Mouse (Mus musculus) midbrain, embryonic 14.5 days (tissue): Measurements from ENCODE around the gene Runx3. TPM values are rescaled to one million over a fixed set of nuclear protein-coding genes. Genes with fewer than 3 reads are reported as not detected.

Experiments
- ATAC-seq: fragments of 200-750 bp; cut with Nextera tagmentation; 2 replicates; pipeline ENCODE4 v1.8.0; 2017; ENCODE audit warnings: moderate number of reproducible peaks, moderate library complexity; ENCODE audit not compliant: low FRiP score, low TSS enrichment
- DNase-seq: peaks from one replicate; pipeline ENCODE4 v3.0.0-alpha.2; 2015
- H3K27ac ChIP-seq: fragments of 300-500 bp; sonication (generic); replicated peaks from 2 replicates; pipeline ENCODE4 v1.5.1; 2014; ENCODE audit warnings: mild to moderate bottlenecking, low read depth, low read length, moderate library complexity
- H3K27me3 ChIP-seq: fragments of 300-500 bp; sonication (generic); 2 replicates; pipeline ENCODE4 v1.6.1; 2014; ENCODE audit warnings: low read length, control low read depth, mixed read lengths; ENCODE audit not compliant: control insufficient read depth, insufficient read depth
- H3K36me3 ChIP-seq: fragments of 300-500 bp; sonication (generic); 2 replicates; pipeline ENCODE4 v1.6.1; 2014; ENCODE audit warnings: low read length, control low read depth; ENCODE audit not compliant: control insufficient read depth, insufficient read depth
- H3K4me1 ChIP-seq: fragments of 300-500 bp; sonication (generic); 2 replicates; pipeline ENCODE4 v1.6.1; 2014; ENCODE audit warnings: mild to moderate bottlenecking, antibody characterized with exemption, low read length, control low read depth; ENCODE audit not compliant: control insufficient read depth, insufficient read depth
- H3K4me2 ChIP-seq: fragments of 300-500 bp; sonication (generic); 2 replicates; pipeline ENCODE4 v1.6.1; 2014; ENCODE audit warnings: mild to moderate bottlenecking, low read length, moderate library complexity
- H3K4me3 ChIP-seq: fragments of 300-500 bp; sonication (generic); replicated peaks from 2 replicates; pipeline ENCODE4 v1.5.1; 2014; ENCODE audit warnings: low read depth, low read length
- H3K9ac ChIP-seq: fragments of 300-500 bp; sonication (generic); replicated peaks from 2 replicates; pipeline ENCODE4 v1.6.1; 2014; ENCODE audit warnings: mild to moderate bottlenecking, low read length, moderate library complexity
- H3K9me3 ChIP-seq: fragments of 300-500 bp; sonication (generic); 2 replicates; pipeline ENCODE4 v1.6.1; 2016; ENCODE audit warnings: low read length, control low read depth, mixed read lengths; ENCODE audit not compliant: control insufficient read depth
- WGBS: fragments of 180-500 bp; shearing (Covaris S2); extraction: QIAGEN DNeasy Blood & Tissue Kit; methylation state at CpG from one replicate; pipeline ENCODE4 v1.1.7; 2014; 5-methylcytosine and 5-hydroxymethylcytosine counted together
- polyA plus RNA-seq: library from polyadenylated mRNA; unstranded; fragments of >200 nt; fragmentation: Nextera tagmentation; extraction: Ambion mirVana; gene quantifications from 2 replicates; pipeline ENCODE4 v1.2.1, GENCODE M21; 2014

Runx3 gene
- polyA plus RNA-seq, 1 experiment from 2014 or later: not detected

- H3K4me3 ChIP-seq: no peak overlapping the region
- WGBS: 66% methylated on average over 5 of the region's 5 CpGs
- ATAC-seq: no peak
Observed at GRCm38 (mm10) chr4:135103800-135104199, 16.7 kb upstream of the Runx3 start.

DNA sequence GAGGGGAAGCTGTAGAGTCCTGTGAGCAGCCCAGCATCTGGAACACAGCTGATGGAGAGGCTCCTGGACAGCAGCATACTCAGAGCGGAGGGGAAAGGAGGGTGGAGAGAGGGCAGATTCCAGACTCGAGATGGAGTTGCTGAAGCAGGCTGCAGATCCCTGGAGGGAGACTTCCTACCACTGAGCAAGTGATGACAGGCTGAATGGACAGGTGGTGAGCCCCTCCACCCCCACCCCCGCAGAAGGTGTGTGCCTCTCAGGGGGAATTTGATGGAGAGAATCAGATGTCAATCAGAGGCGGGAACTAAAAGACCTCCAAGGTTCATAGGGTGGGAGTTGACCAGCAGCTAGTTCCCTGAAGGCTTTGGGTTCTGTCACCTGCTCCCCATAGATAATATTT lies 13.5 kb upstream of the Runx3 start:
- Histone ChIP-seq H3K9ac (no peak overlapping the region), H3K36me3 (no peaks in the 10 kb centered on the region), H3K4me2 (no peak overlapping the region), H3K9me3 (no peaks in the 10 kb centered on the region; the same call in 1 of the 2 replicates), H3K4me3 (no peak overlapping the region), H3K4me1 (no peaks in the 10 kb centered on the region), H3K27ac (no peak overlapping the region), H3K27me3 (no peaks in the 10 kb centered on the region)
- no peak for DNase-seq
- no peak for ATAC-seq
- 71% methylated on average over 4 of the region's 4 CpGs for WGBS

More at GRCm38 (mm10) chr4:135103800-135104199, 16.7 kb upstream of the Runx3 start:
- Histone ChIP-seq H3K9ac (no peak overlapping the region), H3K4me2 (no peak overlapping the region), H3K9me3 (no peaks in the 10 kb centered on the region), H3K4me1 (no peaks in the 10 kb centered on the region), H3K36me3 (no peaks in the 10 kb centered on the region), H3K27ac (no peak overlapping the region), H3K27me3 (no peaks in the 10 kb centered on the region)
- no peak for DNase-seq

- H3K27ac ChIP-seq: no peak overlapping the region
- no peak overlapping the region for H3K4me2 ChIP-seq
- no peak for DNase-seq
- ATAC-seq: no peak
- no peak overlapping the region for H3K4me3 ChIP-seq
- 88% methylated on average over 3 of the region's 3 CpGs for WGBS
- H3K9me3 ChIP-seq: no peaks in the 10 kb centered on the region; the same call in 1 of the 2 replicates
- H3K36me3 ChIP-seq: no peaks in the 10 kb centered on the region
- H3K9ac ChIP-seq: no peak overlapping the region
- no peaks in the 10 kb centered on the region for H3K27me3 ChIP-seq
- no peaks in the 10 kb centered on the region for H3K4me1 ChIP-seq
Observed at GRCm38 (mm10) chr4:135108666-135109065, 11.8 kb upstream of the Runx3 start.

DNA sequence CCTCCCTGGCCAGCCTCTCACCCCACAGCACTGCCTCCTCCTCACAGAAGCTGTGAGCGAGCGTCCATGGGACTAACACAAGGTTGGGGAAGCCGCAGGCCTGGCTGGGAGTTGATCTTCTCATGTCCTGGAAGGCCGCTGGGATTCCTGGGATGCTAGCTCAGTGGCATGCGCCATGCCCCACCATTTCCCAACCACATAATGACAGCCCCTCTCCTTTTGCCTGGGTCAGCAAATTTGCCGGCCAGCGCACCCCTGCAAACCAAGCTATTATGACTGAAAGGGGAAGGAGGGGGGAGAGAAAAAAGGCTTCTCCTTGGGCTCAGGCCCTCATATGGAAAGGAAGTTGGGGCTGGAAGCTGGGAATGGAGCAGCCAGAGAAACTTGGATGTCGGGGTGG lies 6.8 kb upstream of the Runx3 start:
- no peaks in the 10 kb centered on the region for H3K36me3 ChIP-seq
- 93% methylated on average over 8 of the region's 8 CpGs for WGBS
- H3K4me2 ChIP-seq: no peak overlapping the region
- no peak overlapping the region for H3K4me3 ChIP-seq
- no peak for ATAC-seq
- H3K9me3 ChIP-seq: no peaks in the 10 kb centered on the region; the same call in 1 of the 2 replicates
- no peak overlapping the region for H3K27ac ChIP-seq
- no peaks in the 10 kb centered on the region for H3K4me1 ChIP-seq
- H3K27me3 ChIP-seq: no peaks in the 10 kb centered on the region
- DNase-seq: no peak
- no peak overlapping the region for H3K9ac ChIP-seq

DNA sequence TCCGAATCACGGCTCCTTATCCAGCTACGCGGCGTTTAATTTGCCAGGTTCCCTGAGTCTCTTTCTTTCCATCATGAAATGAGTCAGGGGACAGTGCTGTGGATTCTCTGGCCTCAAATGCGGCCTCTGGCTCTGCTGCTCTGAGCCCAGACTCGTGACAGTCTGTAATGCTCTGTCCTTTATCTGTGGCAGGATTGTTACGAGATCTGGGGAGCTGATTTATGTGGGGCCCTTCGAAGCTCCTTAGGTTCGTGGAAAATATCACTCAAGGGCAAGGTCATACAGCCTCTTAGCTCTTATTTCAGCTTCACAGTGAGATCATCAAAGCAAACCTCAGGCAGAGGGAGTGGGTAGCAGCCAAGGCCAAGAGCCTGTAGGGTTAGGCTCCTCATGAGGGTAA lies 6.2 kb upstream of the Runx3 start:
- no peak overlapping the region for H3K4me3 ChIP-seq
- 87% methylated on average over 10 of the region's 10 CpGs for WGBS
- DNase-seq (no peak), ATAC-seq (no peak)
- H3K36me3 ChIP-seq: no peaks in the 10 kb centered on the region
- no peak overlapping the region for H3K27ac ChIP-seq
- H3K9me3 ChIP-seq: no peaks in the 10 kb centered on the region; the same call in 1 of the 2 replicates
- H3K9ac ChIP-seq: no peak overlapping the region
- H3K4me2 ChIP-seq: no peak overlapping the region
- H3K4me1 ChIP-seq: no peaks in the 10 kb centered on the region
- H3K27me3 ChIP-seq: no peaks in the 10 kb centered on the region

DNA sequence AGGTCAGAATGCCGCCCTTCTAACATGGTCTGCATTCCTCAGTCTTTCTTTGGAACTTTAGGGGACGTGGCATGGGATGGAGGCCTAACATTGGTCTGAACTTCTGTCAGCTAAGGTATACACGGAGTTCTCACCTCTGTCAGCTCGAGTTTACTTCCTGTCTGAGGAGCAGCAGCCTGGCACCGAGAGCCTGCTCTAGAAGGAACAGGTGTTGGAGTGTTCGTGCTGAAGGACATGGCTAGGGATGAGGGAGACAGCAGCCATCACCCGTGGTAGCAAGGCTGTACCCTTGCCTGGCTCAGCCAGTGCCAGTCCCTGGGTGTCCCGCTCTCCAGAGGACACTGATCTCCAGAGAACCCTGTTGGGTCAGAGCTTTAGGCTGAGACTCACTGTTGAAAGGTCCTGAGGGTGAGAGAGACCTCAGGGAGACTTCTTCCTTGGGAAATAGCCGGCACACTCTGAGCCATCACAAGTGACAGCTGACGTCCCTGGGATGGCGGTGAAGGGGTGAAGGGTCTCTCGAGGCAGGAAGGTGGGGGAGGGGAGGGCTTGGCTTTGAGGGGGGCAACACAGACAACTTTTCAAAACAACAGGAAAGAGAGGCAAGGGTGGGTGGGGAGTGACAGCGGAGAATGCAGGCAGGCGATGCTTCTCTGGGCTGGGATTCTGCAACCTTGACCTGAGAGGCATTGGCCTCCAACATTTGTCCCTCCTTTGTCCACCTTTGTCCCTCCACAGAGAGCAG lies 4.9 kb upstream of the Runx3 start:
- Histone ChIP-seq H3K27ac (no peak overlapping the region), H3K9ac (no peak overlapping the region), H3K9me3 (no peaks in the 10 kb centered on the region; the same call in 1 of the 2 replicates), H3K27me3 (no peaks in the 10 kb centered on the region), H3K36me3 (no peaks in the 10 kb centered on the region), H3K4me2 (no peak overlapping the region), H3K4me1 (no peaks in the 10 kb centered on the region), H3K4me3 (no peak overlapping the region)
- 66% methylated on average over 14 of the region's 14 CpGs for WGBS
- ATAC-seq (no peak), DNase-seq (no peak)

- no peak overlapping the region for H3K27ac ChIP-seq
- ATAC-seq: no peak
- H3K27me3 ChIP-seq: no peaks in the 10 kb centered on the region
- no peak overlapping the region for H3K4me3 ChIP-seq
- no peak for DNase-seq
- H3K4me2 ChIP-seq: no peak overlapping the region
- H3K9ac ChIP-seq: no peak overlapping the region
- no peaks in the 10 kb centered on the region for H3K4me1 ChIP-seq
- 65% methylated on average over 5 of the region's 5 CpGs for WGBS
- H3K36me3 ChIP-seq: no peaks in the 10 kb centered on the region
- no peaks in the 10 kb centered on the region; the same call in 1 of the 2 replicates for H3K9me3 ChIP-seq
Observed at GRCm38 (mm10) chr4:135116391-135116790, 4.1 kb upstream of the Runx3 start.

DNA sequence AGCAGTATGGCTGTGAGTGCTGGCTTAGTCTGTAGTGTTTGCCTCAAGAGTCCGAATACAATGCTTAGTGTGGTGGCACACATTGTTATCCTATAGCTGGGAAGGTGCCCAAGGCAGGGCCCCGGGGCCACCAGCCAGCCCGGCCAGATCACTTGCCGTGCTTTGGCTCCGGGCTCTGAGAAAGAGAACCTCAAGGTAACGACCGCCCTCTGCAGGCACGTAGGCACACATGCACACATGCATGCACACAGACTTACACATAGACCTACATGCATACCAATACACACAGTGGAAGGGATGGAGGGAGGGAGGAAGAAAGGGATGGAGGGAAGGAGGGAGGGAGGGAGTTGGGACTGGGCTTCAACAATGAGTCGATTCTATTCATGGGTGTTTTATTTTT lies 2.6 kb upstream of the Runx3 start:
- WGBS: 95% methylated on average over 9 of the region's 9 CpGs
- H3K27ac ChIP-seq: no peak overlapping the region
- H3K4me2 ChIP-seq: no peak overlapping the region
- no peaks in the 10 kb centered on the region for H3K36me3 ChIP-seq
- DNase-seq (no peak), ATAC-seq (no peak)
- H3K9ac ChIP-seq: no peak overlapping the region
- H3K4me3 ChIP-seq: no peak overlapping the region
- no peaks in the 10 kb centered on the region for H3K4me1 ChIP-seq
- no peaks in the 10 kb centered on the region for H3K9me3 ChIP-seq
- H3K27me3 ChIP-seq: no peaks in the 10 kb centered on the region

GRCm38 (mm10) chr4:135118855-135119474 lies 1.5 kb upstream of the Runx3 start:
- WGBS: 94% methylated on average over 12 of the region's 12 CpGs
- ATAC-seq (no peak), DNase-seq (no peak)
- H3K27ac ChIP-seq: no peak overlapping the region
- no peaks in the 10 kb centered on the region for H3K27me3 ChIP-seq
- no peaks in the 10 kb centered on the region for H3K9me3 ChIP-seq
- no peak overlapping the region for H3K4me2 ChIP-seq
- H3K4me3 ChIP-seq: no peak overlapping the region
- H3K4me1 ChIP-seq: no peaks in the 10 kb centered on the region
- H3K9ac ChIP-seq: no peak overlapping the region
- no peaks in the 10 kb centered on the region for H3K36me3 ChIP-seq
